Mouse (Mus musculus) heart, embryonic 15.5 days (tissue): ENCODE measurements at regions not wholly inside any gene's neighbourhood (a gene's known extent, or its start where the extent isn't known, plus 50 kb on each side); places are given as distances from the start of the nearest gene placed in this dataset.

Source experiments
- ATAC-seq: fragments of 200-750 bp; cut with Nextera tagmentation; replicated peaks from 2 replicates; pipeline ENCODE4 v1.8.0; 2017; ENCODE audit warnings: low read depth, moderate TSS enrichment; ENCODE audit not compliant: insufficient number of reproducible peaks, insufficient read depth, low FRiP score
- H3K27ac ChIP-seq: fragments of 300-500 bp; sonication (generic); 2 replicates; pipeline ENCODE4 v1.5.1; 2015; ENCODE audit warnings: mild to moderate bottlenecking, inconsistent platforms
- H3K27me3 ChIP-seq: fragments of 300-500 bp; sonication (generic); 2 replicates; pipeline ENCODE4 v1.6.1; 2015; ENCODE audit warnings: inconsistent platforms
- H3K36me3 ChIP-seq: fragments of 300-500 bp; sonication (generic); 2 replicates; pipeline ENCODE4 v1.6.1; 2015; ENCODE audit warnings: mild to moderate bottlenecking, inconsistent platforms
- H3K4me1 ChIP-seq: fragments of 300-500 bp; sonication (generic); replicated peaks from 2 replicates; pipeline ENCODE4 v1.6.1; 2015; ENCODE audit warnings: inconsistent platforms
- H3K4me2 ChIP-seq: fragments of 300-500 bp; sonication (generic); 2 replicates; pipeline ENCODE4 v1.6.1; 2015; ENCODE audit warnings: inconsistent platforms, mild to moderate bottlenecking, moderate library complexity
- H3K4me3 ChIP-seq: fragments of 300-500 bp; sonication (generic); 2 replicates; pipeline ENCODE4 v1.5.1; 2015; ENCODE audit warnings: mild to moderate bottlenecking, inconsistent platforms
- H3K9ac ChIP-seq: fragments of 300-500 bp; sonication (generic); 2 replicates; pipeline ENCODE4 v1.6.1; 2015; ENCODE audit warnings: mild to moderate bottlenecking, inconsistent platforms
- H3K9me3 ChIP-seq: fragments of 300-500 bp; sonication (generic); replicated peaks from 2 replicates; pipeline ENCODE4 v1.6.1; 2016; ENCODE audit warnings: inconsistent platforms
- WGBS: fragments of 180-500 bp; shearing (Covaris S2); methylation state at CpG from one replicate; pipeline ENCODE4 v1.1.7; 2015; ENCODE audit warnings: mixed read lengths; 5-methylcytosine and 5-hydroxymethylcytosine counted together

- ATAC-seq: no peak
- Histone ChIP-seq H3K4me1 (peaks cover 9% of the 10 kb centered on the region), H3K27ac (no peak overlapping the region), H3K4me3 (no peak overlapping the region), H3K9ac (no peak overlapping the region), H3K36me3 (no peaks in the 10 kb centered on the region), H3K9me3 (no peaks in the 10 kb centered on the region), H3K4me2 (no peak overlapping the region), H3K27me3 (no peaks in the 10 kb centered on the region)
- WGBS: 35% methylated on average over 13 of the region's 13 CpGs
These were observed 116.6 kb downstream of the Inhbb start for GRCm38 (mm10) chr1:119305315-119305976.

GRCm38 (mm10) chr1:119304470-119304980, 117.5 kb downstream of the Inhbb start:
- no peak overlapping the region for H3K9ac ChIP-seq
- no peaks in the 10 kb centered on the region for H3K27me3 ChIP-seq
- no peaks in the 10 kb centered on the region for H3K9me3 ChIP-seq
- ATAC-seq: no peak
- H3K4me1 ChIP-seq: peaks cover 9% of the 10 kb centered on the region
- H3K27ac ChIP-seq: no peak overlapping the region
- H3K36me3 ChIP-seq: no peaks in the 10 kb centered on the region
- H3K4me2 ChIP-seq: no peak overlapping the region
- H3K4me3 ChIP-seq: no peak overlapping the region
- WGBS: 33% methylated on average over 9 of the region's 9 CpGs

GRCm38 (mm10) chr1:119302349-119302995, 119.6 kb downstream of the Inhbb start:
- 65% methylated on average over 7 of the region's 7 CpGs for WGBS
- Histone ChIP-seq H3K27me3 (no peaks in the 10 kb centered on the region), H3K4me2 (no peak overlapping the region), H3K4me1 (no peaks in the 10 kb centered on the region), H3K9me3 (no peaks in the 10 kb centered on the region), H3K9ac (no peak overlapping the region), H3K27ac (no peak overlapping the region), H3K4me3 (no peak overlapping the region), H3K36me3 (no peaks in the 10 kb centered on the region)
- no peak for ATAC-seq

DNA sequence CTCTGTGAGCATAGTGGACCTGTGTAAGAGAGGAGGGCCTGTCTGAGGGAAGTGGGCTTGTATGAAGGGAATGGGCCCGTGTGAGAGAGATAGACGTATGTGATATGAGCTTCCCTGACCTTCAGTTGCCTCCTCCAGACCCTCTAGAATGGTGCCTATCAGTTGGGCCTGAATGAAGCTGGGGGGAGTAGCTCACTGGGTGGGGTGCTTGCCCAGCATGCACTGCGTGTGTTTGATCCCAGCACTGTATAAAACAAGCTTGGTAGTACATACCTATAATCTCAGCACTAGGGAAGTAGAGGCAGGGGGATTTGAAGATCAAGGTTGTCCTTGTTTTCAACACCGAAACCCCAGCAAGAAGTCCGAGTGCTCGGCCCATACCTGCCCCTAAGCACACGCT, 120.1 kb downstream of the Inhbb start:
- no peaks in the 10 kb centered on the region for H3K36me3 ChIP-seq
- no peak overlapping the region for H3K4me2 ChIP-seq
- no peaks in the 10 kb centered on the region for H3K9me3 ChIP-seq
- H3K27ac ChIP-seq: no peak overlapping the region
- no peak overlapping the region for H3K9ac ChIP-seq
- WGBS: 79% methylated on average over 7 of the region's 7 CpGs
- no peak for ATAC-seq
- H3K4me3 ChIP-seq: no peak overlapping the region
- H3K4me1 ChIP-seq: no peaks in the 10 kb centered on the region
- H3K27me3 ChIP-seq: no peaks in the 10 kb centered on the region

- Histone ChIP-seq H3K36me3 (no peaks in the 10 kb centered on the region), H3K9me3 (no peaks in the 10 kb centered on the region), H3K27ac (no peak overlapping the region), H3K9ac (no peak overlapping the region), H3K4me1 (no peaks in the 10 kb centered on the region), H3K27me3 (no peaks in the 10 kb centered on the region), H3K4me3 (no peak overlapping the region), H3K4me2 (no peak overlapping the region)
- no peak for ATAC-seq
- 92% methylated on average over 11 of the region's 11 CpGs for WGBS
These were observed 120.8 kb downstream of the Inhbb start for GRCm38 (mm10) chr1:119301258-119301657.

GRCm38 (mm10) chr1:119299842-119300752, 122.0 kb downstream of the Inhbb start:
- H3K4me3 ChIP-seq: no peak overlapping the region
- no peak for ATAC-seq
- no peak overlapping the region for H3K9ac ChIP-seq
- no peaks in the 10 kb centered on the region for H3K27me3 ChIP-seq
- no peak overlapping the region for H3K27ac ChIP-seq
- no peaks in the 10 kb centered on the region for H3K36me3 ChIP-seq
- H3K9me3 ChIP-seq: no peaks in the 10 kb centered on the region
- no peaks in the 10 kb centered on the region for H3K4me1 ChIP-seq
- no peak overlapping the region for H3K4me2 ChIP-seq
- WGBS: 57% methylated on average over 12 of the region's 12 CpGs

- Histone ChIP-seq H3K9me3 (no peaks in the 10 kb centered on the region), H3K36me3 (no peaks in the 10 kb centered on the region), H3K4me3 (no peak overlapping the region), H3K4me1 (no peaks in the 10 kb centered on the region), H3K9ac (no peak overlapping the region), H3K27me3 (no peaks in the 10 kb centered on the region), H3K27ac (no peak overlapping the region), H3K4me2 (no peak overlapping the region)
- WGBS: 80% methylated on average over 6 of the region's 6 CpGs
- no peak for ATAC-seq
These were observed 123.3 kb downstream of the Inhbb start for GRCm38 (mm10) chr1:119298696-119299230.

DNA sequence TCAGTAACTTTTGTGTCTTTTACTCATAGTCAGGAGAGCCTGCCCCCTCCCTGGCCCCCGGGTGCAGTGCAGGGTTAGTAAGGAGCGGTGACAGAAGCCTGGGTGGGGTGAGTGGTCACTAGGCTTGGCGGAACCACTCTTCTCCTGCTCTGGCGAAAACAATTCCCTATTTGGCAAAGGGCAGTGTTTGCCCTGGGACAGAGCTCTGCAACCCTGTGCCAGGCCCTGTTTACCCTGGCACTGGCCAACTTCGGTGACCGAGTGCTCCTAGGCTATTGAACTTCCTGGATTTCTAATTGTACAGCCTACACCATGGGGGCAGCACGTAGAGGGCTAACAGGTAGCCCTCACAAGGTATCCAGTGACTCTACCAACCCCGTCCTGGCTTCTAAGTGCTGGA, 126.9 kb downstream of the Inhbb start:
- H3K36me3 ChIP-seq: no peaks in the 10 kb centered on the region
- no peaks in the 10 kb centered on the region for H3K9me3 ChIP-seq
- no peaks in the 10 kb centered on the region for H3K4me1 ChIP-seq
- no peak for ATAC-seq
- H3K27ac ChIP-seq: no peak overlapping the region
- no peak overlapping the region for H3K4me3 ChIP-seq
- no peak overlapping the region for H3K9ac ChIP-seq
- WGBS: 74% methylated on average over 8 of the region's 8 CpGs
- no peaks in the 10 kb centered on the region for H3K27me3 ChIP-seq
- H3K4me2 ChIP-seq: no peak overlapping the region

GRCm38 (mm10) chr1:119293839-119294238, 128.2 kb downstream of the Inhbb start:
- 71% methylated on average over 9 of the region's 9 CpGs for WGBS
- Histone ChIP-seq H3K4me1 (no peaks in the 10 kb centered on the region), H3K9ac (no peak overlapping the region), H3K27ac (no peak overlapping the region), H3K4me2 (no peak overlapping the region), H3K4me3 (no peak overlapping the region), H3K9me3 (no peaks in the 10 kb centered on the region), H3K36me3 (no peaks in the 10 kb centered on the region), H3K27me3 (no peaks in the 10 kb centered on the region)
- no peak for ATAC-seq

- Histone ChIP-seq H3K4me2 (no peak overlapping the region), H3K27ac (no peak overlapping the region), H3K9ac (no peak overlapping the region), H3K4me3 (no peak overlapping the region), H3K4me1 (no peaks in the 10 kb centered on the region), H3K9me3 (no peaks in the 10 kb centered on the region), H3K36me3 (no peaks in the 10 kb centered on the region), H3K27me3 (no peaks in the 10 kb centered on the region)
- WGBS: 64% methylated on average over 7 of the region's 7 CpGs
- ATAC-seq: no peak
These were observed 129.8 kb downstream of the Inhbb start for GRCm38 (mm10) chr1:119292216-119292615.
